Mouse (Mus musculus) lung, postnatal 4 days (tissue): ENCODE measurements around the gene Gm26602.
A peak's percentile ranks its signal among the peaks of the same experiment; 100 is the strongest.

Experiments
- DNase-seq, 2 experiments: peaks; one replicate each; pipeline ENCODE4 v3.0.0; 2021

The Gm26602 gene

GRCm38 (mm10) chr10:79934272-79934721, 23.6 kb downstream of the Gm26602 start:
- peak; percentile 91 to 97 for DNase-seq

GRCm38 (mm10) chr10:79934794-79935569, 24.3 kb downstream of the Gm26602 start:
- DNase-seq = no peak

GRCm38 (mm10) chr10:79936284-79936910, 25.7 kb downstream of the Gm26602 start:
- peak in 1 of 2 experiments; percentile 46 for DNase-seq

GRCm38 (mm10) chr10:79936911-79937441, 26.3 kb downstream of the Gm26602 start:
- DNase-seq = peak; percentile 90 to 94

- DNase-seq = no peak
These were observed 27.3 kb downstream of the Gm26602 start for GRCm38 (mm10) chr10:79937775-79938526.

- DNase-seq = peak; percentile 66 to 77
These were observed 30.1 kb downstream of the Gm26602 start for GRCm38 (mm10) chr10:79940749-79941148.

- no peak for DNase-seq
These were observed 32.3 kb downstream of the Gm26602 start for GRCm38 (mm10) chr10:79942988-79943387.

- DNase-seq = no peak
These were observed 32.8 kb downstream of the Gm26602 start for GRCm38 (mm10) chr10:79943471-79943901.

GRCm38 (mm10) chr10:79945507-79946234, 35.0 kb downstream of the Gm26602 start:
- peak; percentile 64 to 82 for DNase-seq

GRCm38 (mm10) chr10:79946752-79947322, 36.2 kb downstream of the Gm26602 start:
- peak; percentile 59 to 75 for DNase-seq

GRCm38 (mm10) chr10:79947502-79947901, 36.8 kb downstream of the Gm26602 start:
- DNase-seq = no peak

GRCm38 (mm10) chr10:79949873-79950272, 39.2 kb downstream of the Gm26602 start:
- no peak for DNase-seq

- no peak for DNase-seq
These were observed 40.0 kb downstream of the Gm26602 start for GRCm38 (mm10) chr10:79950661-79951060.

- DNase-seq = peak; percentile 61 to 71
These were observed 43.3 kb downstream of the Gm26602 start for GRCm38 (mm10) chr10:79953946-79954345.

- DNase-seq = no peak
These were observed 45.0 kb downstream of the Gm26602 start for GRCm38 (mm10) chr10:79955691-79956090.

GRCm38 (mm10) chr10:79956643-79957154, 46.0 kb downstream of the Gm26602 start:
- no peak for DNase-seq

GRCm38 (mm10) chr10:79958140-79958816, 47.6 kb downstream of the Gm26602 start:
- peak; percentile 87 to 92 for DNase-seq

- DNase-seq = peak in 1 of 2 experiments; percentile 59
These were observed 48.8 kb downstream of the Gm26602 start for GRCm38 (mm10) chr10:79959412-79959811.

GRCm38 (mm10) chr10:79959847-79960601, 49.4 kb downstream of the Gm26602 start, which contains the start of gene Wdr18:
Gene Wdr18, plus strand, starts transcription at chr10:79960152.
- peak; percentile 99 to 100 for DNase-seq
